Mouse (Mus musculus): ENCODE results near the gene Tmem185b. TPM values are rescaled to one million over a fixed set of nuclear protein-coding genes. Genes with fewer than 3 reads are reported as not detected.

Gene Tmem185b
- polyA plus RNA-seq, 1 experiment from 2014 or later: 23.4 TPM

DNA sequence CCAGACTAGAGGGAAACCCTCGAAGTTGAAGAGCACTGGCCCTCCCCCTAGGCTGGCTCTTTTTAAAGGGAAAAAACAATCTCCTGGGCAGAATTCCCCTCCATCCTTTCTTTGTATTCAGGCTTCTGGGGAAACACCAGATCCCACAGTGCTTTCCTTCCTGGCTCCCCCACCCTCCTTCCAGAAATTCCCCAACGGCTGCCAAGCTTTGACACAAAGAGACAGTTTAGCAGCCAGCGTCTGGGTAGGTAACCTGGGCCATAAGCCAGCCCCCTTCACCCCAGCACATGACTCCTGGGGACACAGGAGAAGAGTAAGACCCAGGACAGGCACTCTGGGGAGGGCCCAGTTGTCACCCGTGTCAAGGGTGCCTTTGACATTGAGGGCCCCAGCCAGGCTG is 17.4 kb upstream of the Tmem185b start:
- ATAC-seq (replicated peaks; ENCODE audit: low FRiP score) (no peak), DNase-seq (ENCODE audit: low spot score) (no peak)
- Histone ChIP-seq H3K27ac (ENCODE audit: low read depth, low read length) (no peak overlapping the region), H3K4me3 (ENCODE audit: low read depth, low read length) (no peak overlapping the region), H3K27me3 (ENCODE audit: control insufficient read depth, insufficient read depth, low read length) (no peaks in the 10 kb centered on the region), H3K36me3 (ENCODE audit: control insufficient read depth, insufficient read depth, low read length) (no peaks in the 10 kb centered on the region), H3K4me1 (replicated peaks; ENCODE audit: control insufficient read depth, insufficient read depth, low read length) (0 out of 2 replicates have a peak, but pooled peaks cover 2% of the 10 kb centered on the region), H3K4me2 (ENCODE audit: low read depth, low read length, severe bottlenecking) (no peak overlapping the region), H3K9me3 (ENCODE audit: control insufficient read depth, low read length) (no peaks in the 10 kb centered on the region), H3K9ac (ENCODE audit: low read length) (no peak overlapping the region)
- 42% methylated on average over 4 of the region's 4 CpGs for WGBS

DNA sequence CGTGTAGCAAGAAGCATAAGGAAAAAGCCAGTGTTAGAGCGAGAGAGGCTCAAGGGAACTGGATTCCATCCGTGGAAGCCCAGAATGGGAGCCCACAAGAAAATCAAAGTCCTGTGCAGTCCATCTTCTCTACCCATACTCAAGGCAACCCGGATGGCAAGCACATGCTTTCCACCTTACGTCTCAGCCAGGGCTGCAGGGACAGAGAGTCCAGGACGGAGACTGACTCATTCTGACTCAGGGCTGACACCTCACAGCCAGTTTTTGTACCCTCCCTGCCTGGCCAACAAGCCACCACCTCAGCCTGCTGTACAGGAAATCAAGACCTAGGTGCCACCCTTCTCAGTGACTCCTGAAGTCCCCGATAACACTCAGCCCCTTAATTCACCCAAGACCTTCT is 16.5 kb upstream of the Tmem185b start:
- H3K4me1 ChIP-seq (replicated peaks; ENCODE audit: control insufficient read depth, insufficient read depth, low read length): 0 out of 2 replicates have a peak, but pooled peaks cover 2% of the 10 kb centered on the region
- no peak for DNase-seq (ENCODE audit: low spot score)
- H3K36me3 ChIP-seq (ENCODE audit: control insufficient read depth, insufficient read depth, low read length): no peaks in the 10 kb centered on the region
- ATAC-seq (replicated peaks; ENCODE audit: low FRiP score): no peak
- 80% methylated on average over 7 of the region's 7 CpGs for WGBS
- no peaks in the 10 kb centered on the region for H3K27me3 ChIP-seq (ENCODE audit: control insufficient read depth, insufficient read depth, low read length)
- H3K4me2 ChIP-seq (ENCODE audit: low read depth, low read length, severe bottlenecking): no peak overlapping the region
- no peak overlapping the region for H3K27ac ChIP-seq (ENCODE audit: low read depth, low read length)
- no peaks in the 10 kb centered on the region for H3K9me3 ChIP-seq (ENCODE audit: control insufficient read depth, low read length)
- H3K4me3 ChIP-seq (ENCODE audit: low read depth, low read length): no peak overlapping the region
- H3K9ac ChIP-seq (ENCODE audit: low read length): no peak overlapping the region

DNA sequence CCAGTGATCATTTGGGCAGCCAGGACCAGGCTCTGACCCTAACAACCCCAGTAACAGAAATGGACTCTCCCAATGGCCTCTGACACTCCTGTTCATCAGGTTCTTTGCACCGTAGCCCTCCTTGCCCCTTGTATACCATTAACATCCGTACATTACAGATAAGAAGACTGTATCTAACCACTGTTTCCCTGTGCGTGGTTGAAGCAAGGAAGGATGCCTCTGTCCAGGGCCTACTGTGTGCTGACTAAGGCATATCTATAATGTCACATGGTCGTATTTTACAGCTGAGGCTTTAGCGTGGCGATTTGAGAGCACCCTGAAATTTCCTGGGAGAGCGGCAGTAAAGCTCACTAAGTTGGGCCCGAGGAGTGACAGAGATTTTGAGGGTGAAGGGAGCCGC is 15.6 kb upstream of the Tmem185b start:
- no peak overlapping the region for H3K27ac ChIP-seq (ENCODE audit: low read depth, low read length)
- no peak overlapping the region for H3K4me3 ChIP-seq (ENCODE audit: low read depth, low read length)
- ATAC-seq (replicated peaks; ENCODE audit: low FRiP score) (no peak), DNase-seq (ENCODE audit: low spot score) (no peak)
- H3K27me3 ChIP-seq (ENCODE audit: control insufficient read depth, insufficient read depth, low read length): no peaks in the 10 kb centered on the region
- no peaks in the 10 kb centered on the region for H3K9me3 ChIP-seq (ENCODE audit: control insufficient read depth, low read length)
- H3K36me3 ChIP-seq (ENCODE audit: control insufficient read depth, insufficient read depth, low read length): no peaks in the 10 kb centered on the region
- H3K9ac ChIP-seq (ENCODE audit: low read length): no peak overlapping the region
- H3K4me2 ChIP-seq (ENCODE audit: low read depth, low read length, severe bottlenecking): no peak overlapping the region
- H3K4me1 ChIP-seq (replicated peaks; ENCODE audit: control insufficient read depth, insufficient read depth, low read length): no peaks in the 10 kb centered on the region
- 73% methylated on average over 9 of the region's 9 CpGs for WGBS

DNA sequence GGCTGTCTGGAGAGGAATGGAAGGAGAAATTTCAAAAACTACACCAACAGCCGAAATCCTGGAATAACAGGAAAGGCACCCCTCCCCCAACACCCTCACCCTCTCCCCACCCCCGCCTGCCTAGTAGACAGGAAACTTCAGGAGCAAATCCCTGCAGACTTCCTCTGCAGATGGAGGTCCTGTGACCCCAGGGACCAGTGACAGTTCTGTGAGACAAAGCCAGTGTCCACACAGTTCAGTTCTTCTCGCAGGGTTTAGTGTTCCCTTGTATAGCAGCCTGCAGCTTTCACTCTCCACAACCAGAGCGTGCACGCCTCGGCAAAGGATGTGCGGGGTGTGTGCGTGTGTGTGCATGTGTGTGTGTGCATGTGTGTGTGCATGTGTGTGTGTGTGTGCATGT is 15.1 kb upstream of the Tmem185b start:
- Histone ChIP-seq H3K27ac (ENCODE audit: low read depth, low read length) (no peak overlapping the region), H3K4me1 (replicated peaks; ENCODE audit: control insufficient read depth, insufficient read depth, low read length) (no peaks in the 10 kb centered on the region), H3K4me2 (ENCODE audit: low read depth, low read length, severe bottlenecking) (no peak overlapping the region), H3K9ac (ENCODE audit: low read length) (no peak overlapping the region), H3K4me3 (ENCODE audit: low read depth, low read length) (no peak overlapping the region), H3K27me3 (ENCODE audit: control insufficient read depth, insufficient read depth, low read length) (no peaks in the 10 kb centered on the region), H3K9me3 (ENCODE audit: control insufficient read depth, low read length) (no peaks in the 10 kb centered on the region), H3K36me3 (ENCODE audit: control insufficient read depth, insufficient read depth, low read length) (no peaks in the 10 kb centered on the region)
- no peak; the same call in 1 of the 2 replicates for ATAC-seq (replicated peaks; ENCODE audit: low FRiP score)
- 75% methylated on average over 8 of the region's 8 CpGs for WGBS
- no peak for DNase-seq (ENCODE audit: low spot score)

DNA sequence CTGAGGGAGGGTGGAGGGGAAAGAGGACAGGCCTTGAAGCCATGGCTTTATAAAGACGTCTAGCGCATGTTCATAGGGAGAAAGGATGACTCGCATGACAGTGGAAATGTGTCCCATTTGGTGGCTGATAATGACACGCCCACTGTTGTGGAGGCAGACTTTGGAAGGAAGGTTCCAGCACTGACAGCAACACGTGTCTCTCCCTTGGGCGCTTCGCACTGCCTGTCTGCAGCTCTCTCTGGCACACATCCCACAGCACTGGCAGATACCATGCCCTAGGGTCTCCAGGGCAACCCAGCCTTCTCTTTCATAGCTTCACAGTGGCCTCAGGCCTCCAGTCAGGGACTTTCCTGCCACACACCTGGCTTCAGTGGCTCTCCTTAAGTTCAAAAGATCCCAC is 7.9 kb upstream of the Tmem185b start:
- no peak overlapping the region for H3K4me3 ChIP-seq (ENCODE audit: low read depth, low read length)
- no peaks in the 10 kb centered on the region for H3K36me3 ChIP-seq (ENCODE audit: control insufficient read depth, insufficient read depth, low read length)
- H3K9ac ChIP-seq (ENCODE audit: low read length): no peak overlapping the region
- H3K27me3 ChIP-seq (ENCODE audit: control insufficient read depth, insufficient read depth, low read length): no peaks in the 10 kb centered on the region
- no peaks in the 10 kb centered on the region for H3K4me1 ChIP-seq (replicated peaks; ENCODE audit: control insufficient read depth, insufficient read depth, low read length)
- H3K9me3 ChIP-seq (ENCODE audit: control insufficient read depth, low read length): no peaks in the 10 kb centered on the region
- H3K27ac ChIP-seq (ENCODE audit: low read depth, low read length): no peak overlapping the region
- DNase-seq (ENCODE audit: low spot score): no peak
- WGBS: 87% methylated on average over 7 of the region's 7 CpGs
- ATAC-seq (replicated peaks; ENCODE audit: low FRiP score): no peak
- no peak overlapping the region for H3K4me2 ChIP-seq (ENCODE audit: low read depth, low read length, severe bottlenecking)

DNA sequence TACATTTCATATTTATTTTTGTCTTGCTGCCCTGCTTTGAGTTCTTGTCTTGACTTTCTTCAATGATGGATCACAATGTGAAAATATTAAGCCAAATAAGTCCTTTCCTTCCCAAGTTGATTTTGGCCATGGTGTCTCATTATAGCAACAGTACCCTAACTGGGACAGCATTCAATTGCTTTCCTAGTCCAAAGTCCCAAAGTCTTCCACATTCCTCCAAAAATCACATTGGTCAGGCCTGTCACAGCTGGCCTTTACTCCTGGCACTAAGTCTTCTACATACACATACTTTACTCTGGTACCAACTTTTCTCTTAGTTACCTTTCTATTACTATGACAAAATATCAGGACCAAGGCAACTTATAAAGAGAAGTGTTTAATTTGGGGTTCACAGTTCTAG is 7.2 kb upstream of the Tmem185b start:
- no peak for ATAC-seq (replicated peaks; ENCODE audit: low FRiP score)
- no peaks in the 10 kb centered on the region for H3K9me3 ChIP-seq (ENCODE audit: control insufficient read depth, low read length)

DNA sequence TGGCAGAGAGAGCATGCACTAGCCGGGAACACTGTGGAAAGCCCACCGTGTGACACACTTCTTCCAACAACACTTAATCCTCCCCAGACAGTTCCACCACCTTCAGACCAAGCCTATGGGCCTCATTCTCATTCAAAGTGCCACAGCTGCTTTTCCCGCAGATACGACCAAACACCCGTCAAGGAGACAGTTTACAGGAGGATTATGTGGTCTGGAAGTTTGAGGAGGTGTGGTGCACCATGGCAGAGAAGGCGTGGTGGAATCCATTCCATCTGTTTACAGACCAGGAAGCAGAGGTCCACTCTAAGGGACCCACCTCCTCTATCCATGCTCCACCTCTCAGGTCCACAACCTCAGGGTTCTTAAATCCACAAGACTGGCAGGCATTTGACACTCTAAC is 6.7 kb upstream of the Tmem185b start:
- no peak for ATAC-seq (replicated peaks; ENCODE audit: low FRiP score)
- no peak for DNase-seq (ENCODE audit: low spot score)

More for the DNA sequence above, 7.2 kb upstream of the Tmem185b start:
- no peaks in the 10 kb centered on the region for H3K4me1 ChIP-seq (replicated peaks; ENCODE audit: control insufficient read depth, insufficient read depth, low read length)
- no peak overlapping the region for H3K9ac ChIP-seq (ENCODE audit: low read length)
- no peaks in the 10 kb centered on the region for H3K36me3 ChIP-seq (ENCODE audit: control insufficient read depth, insufficient read depth, low read length)
- H3K27ac ChIP-seq (ENCODE audit: low read depth, low read length): no peak overlapping the region
- no peak overlapping the region for H3K4me2 ChIP-seq (ENCODE audit: low read depth, low read length, severe bottlenecking)
- DNase-seq (ENCODE audit: low spot score): no peak
- no peak overlapping the region for H3K4me3 ChIP-seq (ENCODE audit: low read depth, low read length)
- no peaks in the 10 kb centered on the region for H3K27me3 ChIP-seq (ENCODE audit: control insufficient read depth, insufficient read depth, low read length)

DNA sequence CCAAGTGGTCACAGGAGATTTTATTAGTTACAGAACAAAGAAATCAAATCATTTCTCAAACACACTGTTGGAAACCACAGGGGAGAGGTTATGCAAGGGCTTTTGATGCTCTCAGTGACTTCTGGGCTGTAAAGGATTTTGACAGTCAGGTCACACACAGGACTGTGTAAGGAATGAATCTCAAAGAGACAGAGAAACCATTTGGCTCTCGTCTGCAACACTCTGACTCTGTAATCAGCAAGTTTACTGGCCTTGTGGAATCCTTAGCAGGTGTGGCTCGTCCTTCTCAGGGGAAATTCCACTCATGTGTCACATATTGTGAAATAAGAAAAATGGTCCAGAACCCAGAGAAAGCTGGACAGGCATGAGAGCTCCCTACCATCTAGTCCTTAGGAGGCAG is 4.9 kb upstream of the Tmem185b start:
- Histone ChIP-seq H3K36me3 (ENCODE audit: control insufficient read depth, insufficient read depth, low read length) (no peaks in the 10 kb centered on the region), H3K9ac (ENCODE audit: low read length) (no peak overlapping the region), H3K27me3 (ENCODE audit: control insufficient read depth, insufficient read depth, low read length) (no peaks in the 10 kb centered on the region), H3K27ac (ENCODE audit: low read depth, low read length) (no peak overlapping the region), H3K9me3 (ENCODE audit: control insufficient read depth, low read length) (no peaks in the 10 kb centered on the region), H3K4me3 (ENCODE audit: low read depth, low read length) (no peak overlapping the region), H3K4me2 (ENCODE audit: low read depth, low read length, severe bottlenecking) (no peak overlapping the region), H3K4me1 (replicated peaks; ENCODE audit: control insufficient read depth, insufficient read depth, low read length) (peaks cover 8% of the 10 kb centered on the region)
- ATAC-seq (replicated peaks; ENCODE audit: low FRiP score) (no peak), DNase-seq (ENCODE audit: low spot score) (no peak)
- 73% methylated on average over 2 of the region's 2 CpGs for WGBS

More for the DNA sequence above, 6.7 kb upstream of the Tmem185b start:
- Histone ChIP-seq H3K9me3 (ENCODE audit: control insufficient read depth, low read length) (no peaks in the 10 kb centered on the region), H3K36me3 (ENCODE audit: control insufficient read depth, insufficient read depth, low read length) (no peaks in the 10 kb centered on the region), H3K9ac (ENCODE audit: low read length) (no peak overlapping the region), H3K27me3 (ENCODE audit: control insufficient read depth, insufficient read depth, low read length) (no peaks in the 10 kb centered on the region), H3K4me3 (ENCODE audit: low read depth, low read length) (no peak overlapping the region), H3K4me2 (ENCODE audit: low read depth, low read length, severe bottlenecking) (no peak overlapping the region), H3K27ac (ENCODE audit: low read depth, low read length) (no peak overlapping the region), H3K4me1 (replicated peaks; ENCODE audit: control insufficient read depth, insufficient read depth, low read length) (no peaks in the 10 kb centered on the region)
- WGBS: 74% methylated on average over 6 of the region's 6 CpGs

DNA sequence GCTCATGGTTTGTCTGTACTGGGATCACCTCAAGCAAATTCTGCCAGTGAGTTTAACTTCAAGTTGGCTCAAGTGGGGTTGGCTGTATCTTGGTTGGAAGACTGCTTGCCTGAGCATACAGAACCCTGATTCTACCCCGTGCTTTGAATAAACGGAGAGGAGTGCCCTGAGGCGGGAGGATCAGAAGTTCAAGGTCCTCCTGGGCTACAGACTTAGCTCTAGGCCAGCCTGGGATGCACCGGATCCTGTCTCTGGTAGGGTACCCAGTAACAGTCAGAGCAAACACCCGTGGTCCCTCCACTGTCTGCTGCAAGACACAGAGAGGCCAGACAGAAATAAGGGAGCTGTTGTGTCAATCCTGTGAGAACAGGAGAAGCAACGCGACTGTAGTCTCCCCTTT is 4.3 kb upstream of the Tmem185b start:
- Histone ChIP-seq H3K4me3 (ENCODE audit: low read depth, low read length) (no peak overlapping the region), H3K9ac (ENCODE audit: low read length) (no peak overlapping the region), H3K4me2 (ENCODE audit: low read depth, low read length, severe bottlenecking) (no peak overlapping the region), H3K4me1 (replicated peaks; ENCODE audit: control insufficient read depth, insufficient read depth, low read length) (peaks cover 12% of the 10 kb centered on the region), H3K36me3 (ENCODE audit: control insufficient read depth, insufficient read depth, low read length) (no peaks in the 10 kb centered on the region), H3K27me3 (ENCODE audit: control insufficient read depth, insufficient read depth, low read length) (no peaks in the 10 kb centered on the region), H3K9me3 (ENCODE audit: control insufficient read depth, low read length) (no peaks in the 10 kb centered on the region), H3K27ac (ENCODE audit: low read depth, low read length) (no peak overlapping the region)
- ATAC-seq (replicated peaks; ENCODE audit: low FRiP score) (no peak), DNase-seq (ENCODE audit: low spot score) (no peak)
- WGBS: 85% methylated on average over 7 of the region's 7 CpGs

Measured in forebrain, embryonic 11.5 days (tissue).